Mouse (Mus musculus) neural tube, embryonic 10.5 days (tissue): ENCODE results near the gene Ogfod3.
A peak's percentile ranks its signal among the peaks of the same experiment; 100 is the strongest.

Experiments used
- DNase-seq: peaks from one replicate; pipeline ENCODE4 v3.0.0-alpha.2; 2017; ENCODE audit warnings: low spot score; ENCODE audit errors: extremely low spot score

The Ogfod3 gene

DNA sequence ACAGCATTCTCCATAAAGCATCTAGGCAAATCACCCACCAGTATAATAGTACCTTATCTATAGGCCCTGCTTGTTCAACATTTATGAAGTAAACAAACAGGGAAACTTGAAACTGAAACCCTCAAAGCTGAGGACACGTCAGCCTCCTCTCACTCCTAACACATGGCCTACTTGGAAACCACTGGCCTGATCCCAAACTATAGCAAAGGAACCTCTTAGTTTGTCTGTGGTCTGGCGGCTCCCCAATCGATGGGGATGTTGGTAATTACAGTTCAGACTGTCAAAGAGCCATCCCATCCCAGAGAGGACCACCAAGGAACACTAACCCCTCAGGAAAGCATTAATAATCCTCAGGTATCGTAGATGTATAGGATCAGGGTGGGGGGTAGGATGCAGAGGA is 4.7 kb downstream of the Ogfod3 start:
- DNase-seq, result no peak

GRCm38 (mm10) chr11:121198622-121199021 is 5.9 kb downstream of the Ogfod3 start:
- no peak for DNase-seq

DNA sequence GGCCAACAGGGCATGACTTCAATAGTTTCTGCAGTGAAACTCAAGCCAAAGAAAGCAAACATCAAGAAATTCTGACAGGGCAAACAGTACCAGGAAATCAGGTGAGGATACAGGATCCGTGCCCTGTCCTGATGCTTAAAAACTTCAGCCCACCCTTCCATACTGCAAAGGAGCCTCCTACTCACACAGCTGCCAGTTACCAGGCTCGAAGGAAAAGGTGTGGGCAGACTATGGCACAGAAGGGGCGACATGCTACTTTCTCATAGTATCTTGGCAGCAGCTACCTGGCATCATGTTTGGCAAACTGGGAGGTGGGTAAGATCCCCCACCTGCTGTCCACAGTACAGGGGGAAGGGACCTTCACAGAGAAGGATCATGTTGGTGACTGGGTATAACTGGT is 11.1 kb downstream of the Ogfod3 start:
- no peak for DNase-seq

GRCm38 (mm10) chr11:121192742-121193141 is 11.8 kb downstream of the Ogfod3 start:
- DNase-seq, result no peak

- DNase-seq, result no peak
Measured at GRCm38 (mm10) chr11:121189681-121190080, 14.8 kb downstream of the Ogfod3 start.

DNA sequence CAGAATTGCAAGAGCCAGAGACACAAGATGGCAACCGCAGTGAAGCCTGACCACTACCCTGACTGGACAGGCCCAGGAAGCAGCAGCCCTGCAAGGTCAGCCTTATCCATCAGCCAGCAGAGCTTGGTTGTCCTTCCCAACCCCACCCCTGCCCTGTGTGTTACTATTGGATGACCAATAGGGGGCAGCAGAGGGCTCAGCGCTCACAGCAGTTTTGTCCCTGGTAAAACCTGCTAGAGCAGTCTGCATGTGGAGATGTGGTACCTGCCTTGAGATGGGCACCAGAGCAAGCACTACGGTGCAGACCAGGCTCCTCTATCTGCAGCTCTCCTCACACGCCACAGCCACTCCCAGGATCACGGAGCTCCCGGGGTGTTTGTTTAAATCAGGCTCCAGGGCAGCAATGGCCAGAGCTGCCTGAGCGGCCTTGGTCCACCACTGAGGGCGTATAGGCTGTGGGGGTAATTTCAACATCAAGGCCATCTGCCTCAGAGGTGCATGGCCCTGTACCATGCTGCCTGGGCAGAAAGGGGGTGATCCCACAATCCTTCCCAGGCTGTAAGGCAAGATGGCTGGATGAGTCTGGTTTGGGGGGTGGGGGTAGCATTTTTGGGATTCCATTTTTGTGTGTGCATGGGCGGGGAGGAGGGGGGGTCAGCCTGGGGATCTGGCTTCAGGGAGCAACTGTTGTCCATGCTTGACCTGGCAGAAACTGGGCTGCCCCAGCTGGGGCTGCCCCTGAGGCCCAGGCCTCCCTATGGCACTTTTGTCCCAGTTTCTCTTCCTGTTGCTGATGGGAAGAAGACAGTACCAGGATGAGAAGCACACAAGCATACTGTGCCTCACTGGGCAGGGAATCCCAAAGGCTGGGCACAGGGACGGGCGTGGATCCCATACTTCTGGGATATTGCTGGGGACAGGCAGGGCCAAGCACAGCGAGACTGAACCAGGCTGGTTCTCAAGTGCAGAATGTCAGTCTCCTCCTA is 27.9 kb downstream of the Ogfod3 start:
- DNase-seq, result peak; percentile 60

GRCm38 (mm10) chr11:121174234-121174633 is 30.3 kb downstream of the Ogfod3 start:
- no peak for DNase-seq

DNA sequence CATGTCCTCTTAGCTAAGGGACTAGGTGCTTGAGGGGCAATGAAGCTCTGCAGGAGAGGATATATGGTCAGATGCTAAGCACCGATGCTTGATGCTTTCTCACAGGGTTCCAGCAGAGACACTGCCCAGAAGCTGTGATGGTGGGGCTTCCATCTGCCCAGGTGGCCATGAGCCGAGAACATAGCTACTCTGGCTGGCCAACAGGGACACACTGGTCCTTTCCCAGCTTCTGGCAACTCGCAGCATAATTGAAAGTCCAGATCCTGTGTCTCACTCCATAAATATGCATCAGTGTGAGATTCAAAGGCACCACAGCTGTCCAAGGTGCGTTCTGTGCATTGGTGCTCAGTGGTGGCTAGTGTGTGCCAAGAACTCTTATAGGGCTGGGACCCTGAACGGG is 31.3 kb downstream of the Ogfod3 start:
- DNase-seq, result no peak

DNA sequence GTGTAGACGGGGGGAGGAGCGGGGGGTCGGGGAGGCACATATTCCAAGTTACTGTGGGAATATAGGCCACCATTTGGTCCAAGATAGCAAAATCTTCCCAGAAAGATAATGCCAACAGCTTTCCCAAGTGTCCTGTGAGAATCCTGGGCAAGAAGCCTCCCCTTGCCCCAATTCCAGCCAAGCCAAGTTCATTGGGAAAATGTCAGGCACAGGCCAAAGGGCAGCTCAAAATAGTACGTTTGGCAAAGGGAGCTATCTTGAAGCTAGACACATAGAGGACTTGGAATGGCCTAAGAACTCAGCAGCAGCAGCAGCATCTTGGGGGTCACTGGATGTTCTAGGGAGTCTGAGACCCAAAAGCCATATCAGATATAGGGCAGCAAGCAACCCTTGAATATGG is 40.8 kb downstream of the Ogfod3 start:
- no peak for DNase-seq

- no peak for DNase-seq
Measured at GRCm38 (mm10) chr11:121160636-121161346, 43.7 kb downstream of the Ogfod3 start.

- DNase-seq, result no peak
Measured at GRCm38 (mm10) chr11:121159971-121160370, 44.5 kb downstream of the Ogfod3 start, which contains the start of gene Uts2r. Uts2r (plus strand) TSS chr11:121160271.

GRCm38 (mm10) chr11:121156411-121156891 is 48.1 kb downstream of the Ogfod3 start:
- peak; percentile 31 for DNase-seq

- DNase-seq, result no peak
Measured at GRCm38 (mm10) chr11:121154203-121154602, 50.3 kb downstream of the Ogfod3 start.

DNA sequence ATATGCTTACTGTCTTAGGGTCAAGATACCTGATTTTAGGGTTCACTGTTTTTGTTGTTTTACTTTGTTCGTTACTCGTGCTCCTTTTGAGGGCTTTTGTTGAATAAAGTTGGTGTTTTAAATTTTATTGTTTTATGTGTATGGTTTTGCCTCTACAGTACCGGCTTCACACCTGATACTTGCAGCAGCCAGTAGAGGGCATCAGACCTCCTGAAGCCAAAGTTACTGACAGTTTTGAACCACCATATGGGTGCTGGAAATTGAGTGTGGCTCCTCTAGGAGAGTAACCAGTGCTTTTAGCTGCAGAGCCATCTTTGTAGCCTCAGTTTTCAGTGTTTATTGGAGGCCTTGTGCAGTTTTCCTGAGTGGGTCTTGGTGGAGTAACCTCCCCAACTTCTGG is 56.3 kb downstream of the Ogfod3 start:
- DNase-seq, result no peak

- DNase-seq, result no peak
Measured at GRCm38 (mm10) chr11:121145865-121146264, 58.6 kb downstream of the Ogfod3 start, which contains the start of gene Tex19.1. Tex19.1 (plus strand) TSS chr11:121146143.

DNA sequence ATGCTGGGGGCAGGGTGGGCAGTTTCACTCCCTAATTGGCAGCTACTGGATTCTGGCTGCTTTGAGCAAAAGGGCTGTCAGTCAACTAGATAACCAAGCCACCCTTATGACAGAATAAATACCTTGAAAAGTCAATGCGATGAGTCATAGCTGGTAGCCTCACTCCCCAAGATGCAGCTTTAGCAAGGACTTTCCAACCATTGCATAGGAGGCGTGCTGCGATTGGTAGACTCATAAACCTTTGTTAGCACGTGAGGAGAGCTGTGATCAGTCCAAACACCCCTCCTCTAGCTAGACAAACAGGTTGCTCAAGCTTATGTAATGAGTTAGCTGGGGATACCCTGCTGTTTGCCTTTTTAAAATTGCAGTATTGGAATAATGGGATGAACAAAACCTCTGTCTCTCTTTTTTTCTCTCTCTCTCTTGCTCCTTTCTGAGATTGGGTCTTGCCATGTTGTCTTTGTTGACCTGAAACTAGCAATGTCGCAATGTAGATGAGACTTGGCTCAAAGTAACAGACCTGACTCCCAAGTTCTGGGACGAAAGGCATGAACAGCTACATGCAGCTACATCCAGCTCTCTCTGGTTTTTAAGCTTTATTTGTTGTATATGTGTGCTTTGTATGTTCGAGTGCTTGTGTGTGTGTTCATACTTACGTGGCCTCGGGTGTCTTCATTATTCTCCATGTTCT is 61.0 kb downstream of the Ogfod3 start:
- DNase-seq, result no peak

- no peak for DNase-seq
Measured at GRCm38 (mm10) chr11:121138732-121139131, 65.8 kb downstream of the Ogfod3 start.

GRCm38 (mm10) chr11:121137682-121138081 is 66.8 kb downstream of the Ogfod3 start:
- DNase-seq, result no peak

GRCm38 (mm10) chr11:121134600-121134999 is 69.9 kb downstream of the Ogfod3 start:
- DNase-seq, result no peak

- no peak for DNase-seq
Measured at GRCm38 (mm10) chr11:121129616-121130015, 74.9 kb downstream of the Ogfod3 start.
